Mouse (Mus musculus): ENCODE results near the gene B4galt7.

DNA sequence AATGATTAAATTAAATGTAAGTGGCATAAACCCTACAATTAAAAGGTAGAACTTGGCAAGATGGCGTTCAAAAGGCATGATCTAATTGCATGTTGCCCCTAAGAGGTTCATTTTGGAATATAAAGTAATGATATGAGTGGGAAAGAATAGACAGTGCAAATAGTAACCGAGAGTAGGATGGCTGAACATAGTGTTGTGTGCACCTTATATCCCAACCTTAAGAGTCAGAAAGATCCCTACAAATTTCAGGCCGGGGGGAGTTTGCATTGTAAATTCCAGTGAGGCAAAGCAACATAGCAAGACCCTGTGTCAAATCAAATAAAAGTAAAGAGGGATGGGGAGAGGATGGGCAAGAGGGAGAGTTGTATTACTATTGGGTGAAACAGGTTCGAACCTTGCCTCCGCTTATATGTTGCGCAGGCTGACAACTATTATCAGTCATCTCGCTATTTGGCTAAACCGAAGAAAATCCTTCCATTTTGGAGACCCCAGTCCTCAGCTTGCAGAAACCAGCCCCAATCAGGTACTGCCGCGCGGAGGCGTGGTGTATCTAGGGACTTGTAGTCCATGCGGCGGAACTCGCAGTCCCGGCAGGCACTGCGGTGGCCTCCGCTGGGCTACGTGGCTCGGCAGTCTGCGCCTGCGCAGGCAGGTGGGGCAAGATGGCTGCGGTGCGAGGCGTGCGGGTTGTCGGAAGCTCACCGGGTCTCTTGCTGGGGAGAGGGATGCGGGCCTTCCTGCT, 7.0 kb upstream of the B4galt7 start:
- no peak for TF ChIP-seq CTCF (IDR thresholded peaks at IDR 0.05; ENCODE audit: low read depth, low read length)
- peak; percentile 62; the same call in 1 of the 2 replicates for TF ChIP-seq POLR2A (IDR thresholded peaks at IDR 0.05; ENCODE audit: borderline replicate concordance, low read depth, low read length)

All from bone marrow macrophage, adult 2 months (primary cell).